Mouse (Mus musculus) kidney, embryonic 14.5 days (tissue): ENCODE results near the gene Ddit4. TPM values are rescaled to one million over a fixed set of nuclear protein-coding genes. Genes with fewer than 3 reads are reported as not detected.

Source experiments
- ATAC-seq: fragments of 200-750 bp; cut with Nextera tagmentation; 2 replicates; pipeline ENCODE4 v1.8.0; 2017; ENCODE audit warnings: moderate number of reproducible peaks, mild to moderate bottlenecking, moderate TSS enrichment, moderate library complexity; ENCODE audit not compliant: low FRiP score, low TSS enrichment
- H3K27ac ChIP-seq: fragments of 300-500 bp; sonication (generic); 2 replicates; pipeline ENCODE4 v1.5.1; 2014; ENCODE audit warnings: low read depth, mild to moderate bottlenecking, low read length, moderate library complexity, mixed read lengths
- H3K27me3 ChIP-seq: fragments of 300-500 bp; sonication (generic); 2 replicates; pipeline ENCODE4 v1.6.1; 2014; ENCODE audit warnings: mild to moderate bottlenecking, low read length; ENCODE audit not compliant: control insufficient read depth, insufficient read depth
- H3K36me3 ChIP-seq: fragments of 300-500 bp; sonication (generic); 2 replicates; pipeline ENCODE4 v1.6.1; 2014; ENCODE audit warnings: low read length, mixed read lengths; ENCODE audit not compliant: control insufficient read depth, insufficient read depth
- H3K4me1 ChIP-seq: fragments of 300-500 bp; sonication (generic); 2 replicates; pipeline ENCODE4 v1.6.1; 2014; ENCODE audit warnings: low read length, mixed read lengths; ENCODE audit not compliant: control insufficient read depth, insufficient read depth
- H3K4me2 ChIP-seq: fragments of 300-500 bp; sonication (generic); replicated peaks from 2 replicates; pipeline ENCODE4 v1.6.1; 2014; ENCODE audit warnings: low read depth, mild to moderate bottlenecking, low read length
- H3K4me3 ChIP-seq: fragments of 300-500 bp; sonication (generic); 2 replicates; pipeline ENCODE4 v1.5.1; 2014; ENCODE audit warnings: mild to moderate bottlenecking, low read length
- H3K9ac ChIP-seq: fragments of 300-500 bp; sonication (generic); 2 replicates; pipeline ENCODE4 v1.6.1; 2014; ENCODE audit warnings: low read depth, mild to moderate bottlenecking, low read length, moderate library complexity
- H3K9me3 ChIP-seq: fragments of 300-500 bp; sonication (generic); 2 replicates; pipeline ENCODE4 v1.6.1; 2016; ENCODE audit warnings: low read length; ENCODE audit not compliant: control insufficient read depth
- WGBS: fragments of 180-500 bp; shearing (Covaris S2); extraction: QIAGEN DNeasy Blood & Tissue Kit; methylation state at CpG from one replicate; pipeline ENCODE4 v1.1.7; 2014; 5-methylcytosine and 5-hydroxymethylcytosine counted together
- polyA plus RNA-seq: library from polyadenylated mRNA; unstranded; fragments of >200 nt; fragmentation: Nextera tagmentation; extraction: Ambion mirVana; gene quantifications from 2 replicates; pipeline ENCODE4 v1.2.1, GENCODE M21; 2014

Gene Ddit4
- polyA plus RNA-seq, 1 experiment from 2014 or later, result 1.8 TPM

DNA sequence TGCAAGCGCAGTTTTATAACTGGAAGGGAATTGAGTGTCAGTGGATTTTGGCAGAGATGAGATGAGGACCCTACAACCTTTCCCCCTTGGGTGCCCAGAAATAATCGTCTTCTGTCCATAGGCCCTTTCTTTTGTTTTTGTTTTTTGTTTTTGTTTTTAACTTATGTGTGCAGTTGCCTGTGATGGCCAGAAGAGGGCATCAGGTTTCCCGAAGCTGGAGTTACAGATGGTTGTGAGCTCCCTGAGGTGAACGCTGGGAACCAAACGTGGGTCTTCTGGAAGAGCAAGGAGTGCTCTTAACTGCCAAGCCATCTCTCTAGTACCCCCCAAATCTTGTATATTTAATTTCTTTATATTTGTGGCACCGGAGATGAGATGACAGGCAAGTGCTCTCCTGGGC is 15.1 kb upstream of the Ddit4 start:
- Histone ChIP-seq H3K4me3 (no peak overlapping the region), H3K36me3 (no peaks in the 10 kb centered on the region), H3K4me2 (no peak overlapping the region), H3K9me3 (no peaks in the 10 kb centered on the region), H3K27ac (no peak overlapping the region), H3K4me1 (peaks cover 23% of the 10 kb centered on the region), H3K27me3 (no peaks in the 10 kb centered on the region), H3K9ac (no peak overlapping the region)
- ATAC-seq, result no peak
- 91% methylated on average over 6 of the region's 6 CpGs for WGBS

DNA sequence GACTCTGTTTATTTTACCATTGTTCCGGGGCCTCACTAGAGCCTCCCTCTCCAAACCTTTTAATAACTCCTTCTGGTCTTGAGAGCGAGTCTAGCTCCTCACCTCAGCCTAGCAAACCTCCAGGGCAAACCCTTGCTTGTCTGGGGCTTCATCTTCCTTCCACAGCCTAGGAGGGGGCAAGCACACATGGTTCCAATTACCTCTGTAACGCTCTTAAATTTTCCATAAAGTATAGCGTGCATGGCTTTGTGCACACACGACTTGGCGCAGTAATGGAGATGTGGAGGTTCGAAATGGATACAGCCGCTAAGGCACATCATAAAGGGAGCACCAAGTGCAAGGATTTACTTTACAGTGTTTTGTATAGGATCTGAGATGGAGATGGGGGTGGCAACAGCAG is 14.2 kb upstream of the Ddit4 start:
- H3K9me3 ChIP-seq, result no peaks in the 10 kb centered on the region
- H3K4me3 ChIP-seq, result no peak overlapping the region
- no peaks in the 10 kb centered on the region for H3K27me3 ChIP-seq
- H3K36me3 ChIP-seq, result no peaks in the 10 kb centered on the region
- 31% methylated on average over 8 of the region's 8 CpGs for WGBS
- ATAC-seq, result no peak
- peak overlapping the region; percentile 14; the same call in 1 of the 2 replicates for H3K9ac ChIP-seq
- H3K27ac ChIP-seq, result peak overlapping the region; percentile 80
- no peak overlapping the region for H3K4me2 ChIP-seq
- peaks cover 22% of the 10 kb centered on the region for H3K4me1 ChIP-seq

DNA sequence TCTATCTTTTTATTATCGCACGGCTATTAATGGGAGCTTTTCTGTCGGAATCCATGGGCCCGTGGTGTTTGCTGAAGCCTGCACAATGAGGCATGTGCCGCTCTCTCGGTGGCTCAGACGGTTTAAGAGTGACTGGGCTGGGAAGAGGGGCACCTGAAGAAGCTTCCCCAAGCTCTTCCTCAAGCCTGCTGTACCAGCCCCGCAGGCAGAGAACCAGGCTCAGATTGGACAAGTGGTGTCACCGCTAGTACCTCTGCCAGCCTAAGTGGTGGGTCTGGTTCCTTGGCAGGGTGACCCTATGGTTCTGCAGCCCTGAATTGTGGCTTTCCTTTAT is 13.7 kb upstream of the Ddit4 start:
- peak overlapping the region; percentile 34; the same call in 1 of the 2 replicates for H3K9ac ChIP-seq
- H3K9me3 ChIP-seq, result no peaks in the 10 kb centered on the region
- no peak overlapping the region for H3K4me3 ChIP-seq
- H3K27ac ChIP-seq, result peak overlapping the region; percentile 80
- no peaks in the 10 kb centered on the region for H3K36me3 ChIP-seq
- 34% methylated on average over 9 of the region's 9 CpGs for WGBS
- no peak for ATAC-seq
- peak overlapping the region; percentile 38; the same call in 1 of the 2 replicates for H3K4me2 ChIP-seq
- no peaks in the 10 kb centered on the region for H3K27me3 ChIP-seq
- H3K4me1 ChIP-seq, result peaks cover 18% of the 10 kb centered on the region

- peak overlapping the region; percentile 80 for H3K27ac ChIP-seq
- H3K9me3 ChIP-seq, result no peaks in the 10 kb centered on the region
- no peak overlapping the region for H3K4me3 ChIP-seq
- H3K4me1 ChIP-seq, result peaks cover 15% of the 10 kb centered on the region
- H3K9ac ChIP-seq, result peak overlapping the region; percentile 34; the same call in 1 of the 2 replicates
- H3K36me3 ChIP-seq, result no peaks in the 10 kb centered on the region
- 3% methylated on average over 18 of the region's 23 CpGs for WGBS
- H3K4me2 ChIP-seq, result peak overlapping the region; percentile 38
- ATAC-seq, result peak; percentile 74
- H3K27me3 ChIP-seq, result no peaks in the 10 kb centered on the region
Observed at GRCm38 (mm10) chr10:59964504-59965361, 13.1 kb upstream of the Ddit4 start.

DNA sequence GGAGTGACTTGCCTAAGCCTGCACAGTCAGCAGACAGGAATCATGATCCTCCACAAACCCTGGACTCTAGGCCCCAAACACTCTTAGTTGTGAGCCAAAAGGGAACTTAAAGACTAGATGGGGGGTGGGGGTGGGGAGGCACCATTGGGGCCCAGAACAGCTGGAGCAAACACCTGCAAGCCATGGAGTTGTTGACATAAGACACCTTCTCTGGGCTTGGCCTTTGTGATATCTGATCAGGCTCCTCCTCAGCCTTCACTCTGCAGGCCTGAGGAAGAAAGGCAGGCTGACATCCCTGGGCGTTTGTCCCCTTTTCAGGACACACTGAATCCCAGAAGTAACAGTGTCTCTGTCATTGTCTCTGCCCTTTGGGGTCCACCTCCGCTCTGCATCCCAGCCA is 12.0 kb upstream of the Ddit4 start:
- 48% methylated on average over 2 of the region's 2 CpGs for WGBS
- H3K4me1 ChIP-seq, result peaks cover 15% of the 10 kb centered on the region
- ATAC-seq, result no peak
- H3K4me3 ChIP-seq, result no peak overlapping the region
- H3K27ac ChIP-seq, result peak overlapping the region; percentile 80; the same call in 1 of the 2 replicates
- H3K9ac ChIP-seq, result no peak overlapping the region
- no peaks in the 10 kb centered on the region for H3K36me3 ChIP-seq
- no peak overlapping the region for H3K4me2 ChIP-seq
- H3K9me3 ChIP-seq, result no peaks in the 10 kb centered on the region
- H3K27me3 ChIP-seq, result no peaks in the 10 kb centered on the region

GRCm38 (mm10) chr10:59959517-59959916 is 7.9 kb upstream of the Ddit4 start:
- Histone ChIP-seq H3K4me1 (peaks cover 12% of the 10 kb centered on the region), H3K9me3 (no peaks in the 10 kb centered on the region), H3K4me3 (no peak overlapping the region), H3K4me2 (no peak overlapping the region), H3K9ac (no peak overlapping the region), H3K27me3 (no peaks in the 10 kb centered on the region), H3K36me3 (no peaks in the 10 kb centered on the region), H3K27ac (no peak overlapping the region)
- no peak for ATAC-seq
- 82% methylated on average over 12 of the region's 12 CpGs for WGBS

DNA sequence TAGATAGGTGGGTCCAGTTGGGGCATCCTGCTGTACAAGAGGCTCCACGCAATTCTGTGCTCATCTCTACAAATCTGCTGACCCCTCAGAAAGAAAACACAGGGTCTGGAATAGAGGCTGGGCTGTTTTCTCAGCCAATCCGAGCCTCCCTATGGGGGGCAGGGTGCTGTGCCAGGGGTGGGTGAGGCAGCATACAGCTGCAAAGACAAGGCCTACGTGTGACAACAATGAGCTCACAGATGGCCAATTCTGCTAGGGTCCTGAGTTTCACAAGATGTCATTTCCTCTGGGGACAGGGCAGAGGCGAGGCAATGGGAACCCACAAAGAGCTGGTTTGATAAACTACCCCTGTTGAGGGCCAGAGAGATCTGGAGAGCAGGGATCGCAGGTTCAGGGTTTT is 6.8 kb upstream of the Ddit4 start:
- 50% methylated on average over 5 of the region's 5 CpGs for WGBS
- H3K9me3 ChIP-seq, result no peaks in the 10 kb centered on the region
- H3K36me3 ChIP-seq, result no peaks in the 10 kb centered on the region
- no peak overlapping the region for H3K27ac ChIP-seq
- H3K4me2 ChIP-seq, result no peak overlapping the region
- H3K4me3 ChIP-seq, result no peak overlapping the region
- ATAC-seq, result no peak
- H3K27me3 ChIP-seq, result no peaks in the 10 kb centered on the region
- H3K4me1 ChIP-seq, result peaks cover 10% of the 10 kb centered on the region; the same call in 1 of the 2 replicates
- H3K9ac ChIP-seq, result no peak overlapping the region

- Histone ChIP-seq H3K9me3 (no peaks in the 10 kb centered on the region), H3K9ac (no peak overlapping the region), H3K27me3 (no peaks in the 10 kb centered on the region), H3K4me3 (no peak overlapping the region; the same call in 1 of the 2 replicates), H3K27ac (no peak overlapping the region), H3K4me1 (peaks cover 16% of the 10 kb centered on the region), H3K36me3 (no peaks in the 10 kb centered on the region), H3K4me2 (peak overlapping the region; percentile 30)
- 17% methylated on average over 25 of the region's 25 CpGs for WGBS
- ATAC-seq, result no peak
Observed at GRCm38 (mm10) chr10:59957171-59958149, 5.8 kb upstream of the Ddit4 start.
